Mouse (Mus musculus): Measurements from ENCODE around the gene Arl3. TPM values are rescaled to one million over a fixed set of nuclear protein-coding genes. Genes with fewer than 3 reads are reported as not detected.
A peak's percentile ranks its signal among the peaks of the same experiment; 100 is the strongest.

Gene Arl3
- polyA plus RNA-seq, 1 experiment = 81.4 TPM

DNA sequence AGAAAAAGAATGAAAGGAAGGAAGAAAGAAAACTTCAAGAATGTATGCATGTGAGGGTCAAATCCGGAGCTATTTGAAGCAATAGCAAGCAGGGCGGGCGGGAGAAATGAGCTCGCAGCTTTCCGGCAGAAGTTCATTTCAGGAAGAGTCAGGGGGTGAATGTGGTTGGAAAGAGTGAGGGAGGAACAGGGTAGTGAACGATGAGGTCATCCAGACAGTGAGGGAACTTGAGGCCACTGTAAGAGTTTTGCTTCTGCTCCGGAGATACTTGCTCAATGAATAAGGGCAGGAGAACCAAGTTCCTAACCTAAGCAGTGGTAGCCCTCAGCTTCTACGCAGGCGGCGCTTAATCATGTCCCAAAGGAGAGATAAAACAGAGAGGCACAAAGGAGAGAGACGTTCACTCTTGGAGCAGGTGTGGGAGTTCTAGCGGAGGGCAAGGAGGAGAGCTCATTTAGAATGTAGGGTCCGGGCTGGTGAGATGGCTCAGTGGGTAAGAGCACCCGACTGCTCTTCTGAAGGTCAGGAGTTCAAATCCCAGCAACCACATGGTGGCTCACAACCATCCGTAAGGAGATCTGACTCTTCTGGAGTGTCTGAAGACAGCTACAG is 50.5 kb downstream of the Arl3 start:
- H3K27me3 ChIP-seq (ENCODE audit: control insufficient read depth, insufficient read depth, insufficient read length) = no peaks in the 10 kb centered on the region
- peak; percentile 50 for TF ChIP-seq CEBPB (IDR thresholded peaks at IDR 0.05; ENCODE audit: low read depth)
- no peak for TF ChIP-seq MYOG (IDR thresholded peaks at IDR 0.05; ENCODE audit: control insufficient read depth, extremely low read depth, insufficient read length)
- TF ChIP-seq MYOD1 (IDR thresholded peaks at IDR 0.05; ENCODE audit: control insufficient read depth, insufficient read length, low read depth) = peak; percentile 69
- TF ChIP-seq MAX (IDR thresholded peaks at IDR 0.05) = peak; percentile 25
- no peak for TF ChIP-seq USF1 (IDR thresholded peaks at IDR 0.05; ENCODE audit: low read depth)
- peak; percentile 19 for TF ChIP-seq FOSL1 (IDR thresholded peaks at IDR 0.05; ENCODE audit: insufficient read depth, low read length, poor library complexity, severe bottlenecking)
- TF ChIP-seq CTCF (IDR thresholded peaks at IDR 0.05; ENCODE audit: control insufficient read depth, insufficient read depth, insufficient read length) = no peak
- no peak overlapping the region for H3ac ChIP-seq (ENCODE audit: control insufficient read depth, insufficient read length, low read depth)
- H3K4me3 ChIP-seq (ENCODE audit: insufficient read depth, poor library complexity, severe bottlenecking) = no peak overlapping the region
- no peaks in the 10 kb centered on the region for H3K79me3 ChIP-seq (ENCODE audit: low read depth)
- H3K36me3 ChIP-seq (ENCODE audit: control insufficient read depth, insufficient read depth) = no peaks in the 10 kb centered on the region
- no peaks in the 10 kb centered on the region for H3K79me2 ChIP-seq (ENCODE audit: control insufficient read depth, insufficient read depth)

DNA sequence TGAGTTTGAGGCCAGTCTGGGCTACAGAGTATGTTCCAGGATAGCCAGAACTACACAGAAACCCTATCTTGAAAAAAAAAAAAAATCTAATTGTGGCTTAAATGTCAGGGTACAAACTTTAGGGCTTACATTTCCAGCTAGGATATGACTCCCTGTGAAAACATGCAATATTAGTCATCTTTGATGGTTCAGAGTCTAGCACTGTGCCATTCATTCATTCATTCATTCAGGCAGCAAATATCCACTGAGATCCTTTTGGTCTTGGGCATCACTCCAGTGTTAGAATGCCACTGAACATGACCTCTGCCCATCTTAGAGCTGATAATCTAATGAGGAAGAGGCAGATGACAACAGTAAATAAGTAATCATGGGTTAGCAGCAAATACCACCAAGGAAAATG is 51.3 kb downstream of the Arl3 start:
- no peak for TF ChIP-seq MYOD1 (IDR thresholded peaks at IDR 0.05; ENCODE audit: control insufficient read depth, insufficient read length, low read depth)
- TF ChIP-seq MAX (IDR thresholded peaks at IDR 0.05) = no peak
- peak; percentile 76 for TF ChIP-seq FOSL1 (IDR thresholded peaks at IDR 0.05; ENCODE audit: insufficient read depth, low read length, poor library complexity, severe bottlenecking)
- no peaks in the 10 kb centered on the region for H3K27me3 ChIP-seq (ENCODE audit: control insufficient read depth, insufficient read depth, insufficient read length)
- H3K79me3 ChIP-seq (ENCODE audit: low read depth) = no peaks in the 10 kb centered on the region
- no peak overlapping the region for H3ac ChIP-seq (ENCODE audit: control insufficient read depth, insufficient read length, low read depth)
- H3K36me3 ChIP-seq (ENCODE audit: control insufficient read depth, insufficient read depth) = peaks cover 7% of the 10 kb centered on the region
- H3K79me2 ChIP-seq (ENCODE audit: control insufficient read depth, insufficient read depth) = no peaks in the 10 kb centered on the region
- H3K4me3 ChIP-seq (ENCODE audit: insufficient read depth, poor library complexity, severe bottlenecking) = no peak overlapping the region

DNA sequence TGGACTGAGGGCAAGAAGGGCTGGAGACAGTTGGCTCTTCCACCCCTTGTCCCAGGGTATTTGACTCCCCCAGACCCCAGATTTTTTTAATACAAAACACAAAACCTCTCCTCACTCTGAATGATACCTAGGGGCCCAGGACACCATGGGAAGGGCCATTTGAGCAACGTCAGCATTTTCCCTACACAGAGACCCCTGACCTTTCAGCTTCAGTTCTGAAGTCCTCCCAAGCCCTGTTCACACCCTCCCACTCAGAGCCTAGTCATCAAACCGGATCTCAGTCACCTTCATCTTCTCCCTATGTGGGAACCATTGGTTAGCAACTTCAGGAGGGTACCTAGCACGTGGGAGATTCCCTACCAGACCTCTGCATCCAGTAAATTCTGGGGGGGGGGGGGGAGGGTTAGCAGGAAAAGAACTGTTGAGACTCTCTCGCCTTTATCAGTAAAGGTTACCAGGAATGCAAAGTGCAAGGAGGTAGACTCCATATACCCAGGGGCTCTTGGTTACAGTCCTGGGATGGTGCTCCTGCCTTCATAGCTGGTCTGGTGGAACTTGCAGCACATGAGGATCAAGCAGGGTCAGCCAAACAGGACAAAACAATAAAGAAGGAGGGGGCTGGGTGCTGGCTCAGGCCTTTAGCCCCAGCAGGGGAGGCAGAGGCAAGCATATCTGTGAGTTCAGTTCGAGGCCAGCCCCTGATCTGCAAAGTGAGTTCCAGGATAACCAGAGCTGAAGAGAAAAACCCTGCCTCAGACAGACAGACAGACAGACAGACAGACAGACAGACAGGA is 54.0 kb downstream of the Arl3 start:
- no peak for TF ChIP-seq CTCF (IDR thresholded peaks at IDR 0.05; ENCODE audit: control insufficient read depth, insufficient read depth, insufficient read length)
- no peak for TF ChIP-seq MYOD1 (IDR thresholded peaks at IDR 0.05; ENCODE audit: control insufficient read depth, insufficient read length, low read depth)
- TF ChIP-seq MYOG (IDR thresholded peaks at IDR 0.05; ENCODE audit: control insufficient read depth, extremely low read depth, insufficient read length) = no peak
- TF ChIP-seq USF1 (IDR thresholded peaks at IDR 0.05; ENCODE audit: low read depth) = no peak
- TF ChIP-seq FOSL1 (IDR thresholded peaks at IDR 0.05; ENCODE audit: insufficient read depth, low read length, poor library complexity, severe bottlenecking) = no peak
- no peak for TF ChIP-seq MAX (IDR thresholded peaks at IDR 0.05)
- peaks cover 7% of the 10 kb centered on the region for H3K79me2 ChIP-seq (ENCODE audit: control insufficient read depth, insufficient read depth)
- H3K4me3 ChIP-seq (ENCODE audit: insufficient read depth, poor library complexity, severe bottlenecking) = no peak overlapping the region
- no peaks in the 10 kb centered on the region for H3K27me3 ChIP-seq (ENCODE audit: control insufficient read depth, insufficient read depth, insufficient read length)
- no peak overlapping the region for H3ac ChIP-seq (ENCODE audit: control insufficient read depth, insufficient read length, low read depth)
- H3K79me3 ChIP-seq (ENCODE audit: low read depth) = no peaks in the 10 kb centered on the region
- peaks cover 31% of the 10 kb centered on the region for H3K36me3 ChIP-seq (ENCODE audit: control insufficient read depth, insufficient read depth)

DNA sequence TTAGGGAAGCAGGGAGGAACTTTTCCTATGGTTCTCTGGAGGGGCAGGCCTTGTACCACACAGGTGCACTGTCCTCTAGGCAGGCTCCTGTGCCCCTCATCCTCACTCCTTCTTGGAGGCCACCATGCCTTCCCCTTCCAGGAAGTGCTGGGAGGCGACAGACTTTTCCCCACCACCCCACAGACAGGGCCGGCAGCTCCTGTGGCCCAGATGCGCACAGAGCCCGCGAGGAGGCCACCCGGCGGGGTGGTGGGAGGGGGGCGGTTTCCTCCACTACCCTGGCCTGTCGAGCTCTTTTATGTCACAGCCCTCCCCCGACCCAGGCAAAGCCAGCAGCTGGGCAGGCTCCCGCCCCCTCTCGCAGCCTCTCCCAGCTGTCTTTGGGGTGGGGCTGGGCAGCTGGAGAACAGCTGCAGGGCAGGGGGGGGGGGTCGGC is 54.6 kb downstream of the Arl3 start:
- H3K4me3 ChIP-seq (ENCODE audit: insufficient read depth, poor library complexity, severe bottlenecking) = no peak overlapping the region
- H3K79me3 ChIP-seq (ENCODE audit: low read depth) = no peaks in the 10 kb centered on the region

DNA sequence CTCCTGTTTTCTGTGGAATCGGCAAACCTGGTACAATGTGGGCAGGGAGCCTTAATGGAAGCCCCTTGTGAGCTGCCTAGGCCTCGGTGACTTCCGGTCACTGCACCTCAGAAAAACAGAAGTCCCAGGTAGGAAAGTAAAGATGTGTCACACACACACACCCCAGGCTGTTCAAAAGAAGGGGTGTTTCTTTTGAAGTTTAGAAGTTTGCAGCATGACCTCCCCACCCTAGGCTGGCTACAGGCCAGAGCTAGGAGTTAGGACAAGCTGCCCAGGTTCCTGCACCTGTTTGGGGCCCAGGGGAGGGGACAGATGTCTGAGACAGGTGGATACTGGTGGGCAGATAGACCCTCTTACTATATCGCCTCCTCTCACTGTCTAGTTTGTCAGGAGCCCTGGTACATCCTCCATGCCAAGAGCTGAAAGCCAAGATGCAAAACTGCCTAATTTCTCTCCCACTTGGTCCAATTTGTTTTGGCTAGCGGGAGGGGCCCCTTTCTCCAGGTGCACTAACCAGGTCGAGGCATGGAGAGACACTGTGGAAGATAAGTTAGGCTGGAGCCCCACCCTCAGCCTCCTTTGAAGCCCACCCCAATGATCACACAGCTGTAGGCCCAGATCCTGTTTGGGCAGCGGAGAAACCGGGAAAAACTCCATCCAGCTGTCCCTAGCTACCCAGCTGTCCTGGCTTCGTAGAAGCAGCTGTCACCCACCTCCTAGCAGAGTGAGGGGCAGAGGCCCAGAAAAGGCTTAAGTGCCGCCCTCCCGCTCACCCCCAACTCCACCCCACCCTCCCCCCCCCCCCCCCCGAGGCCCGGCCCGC is 55.3 kb downstream of the Arl3 start:
- peaks cover 14% of the 10 kb centered on the region for H3K79me2 ChIP-seq (ENCODE audit: control insufficient read depth, insufficient read depth)
- H3K27me3 ChIP-seq (ENCODE audit: control insufficient read depth, insufficient read depth, insufficient read length) = no peaks in the 10 kb centered on the region
- no peak overlapping the region for H3ac ChIP-seq (ENCODE audit: control insufficient read depth, insufficient read length, low read depth)
- peaks cover 43% of the 10 kb centered on the region for H3K36me3 ChIP-seq (ENCODE audit: control insufficient read depth, insufficient read depth)
- no peaks in the 10 kb centered on the region for H3K79me3 ChIP-seq (ENCODE audit: low read depth)
- no peak for TF ChIP-seq MYOG (IDR thresholded peaks at IDR 0.05; ENCODE audit: control insufficient read depth, extremely low read depth, insufficient read length)
- peak; percentile 93 for TF ChIP-seq MYOD1 (IDR thresholded peaks at IDR 0.05; ENCODE audit: control insufficient read depth, insufficient read length, low read depth)
- no peak overlapping the region for H3K4me3 ChIP-seq (ENCODE audit: insufficient read depth, poor library complexity, severe bottlenecking)

More for the DNA sequence above, 54.6 kb downstream of the Arl3 start:
- Histone ChIP-seq H3K79me2 (ENCODE audit: control insufficient read depth, insufficient read depth) (peaks cover 9% of the 10 kb centered on the region), H3ac (ENCODE audit: control insufficient read depth, insufficient read length, low read depth) (peak overlapping the region; percentile 76), H3K27me3 (ENCODE audit: control insufficient read depth, insufficient read depth, insufficient read length) (no peaks in the 10 kb centered on the region), H3K36me3 (ENCODE audit: control insufficient read depth, insufficient read depth) (peaks cover 37% of the 10 kb centered on the region)
- TF ChIP-seq MYOD1 (IDR thresholded peaks at IDR 0.05; ENCODE audit: control insufficient read depth, insufficient read length, low read depth) (peak; percentile 83), CEBPB (IDR thresholded peaks at IDR 0.05; ENCODE audit: low read depth) (no peak), MAX (IDR thresholded peaks at IDR 0.05) (no peak)

Data from C2C12 (cell line).